Mouse (Mus musculus): ENCODE data around the gene Zg16. TPM values are rescaled to one million over a fixed set of nuclear protein-coding genes. Genes with fewer than 3 reads are reported as not detected.

Gene Zg16
- polyA plus RNA-seq, 1 experiment from 2014 or later, result not detected

GRCm38 (mm10) chr7:127014993-127015392 lies 72.1 kb downstream of the Zg16 start:
- Histone ChIP-seq H3K36me3 (replicated peaks; ENCODE audit: control insufficient read depth, insufficient read depth, low read depth, low read length) (peaks cover 4% of the 10 kb centered on the region), H3K9me3 (replicated peaks; ENCODE audit: control insufficient read depth, low read length) (no peaks in the 10 kb centered on the region), H3K27ac (replicated peaks; ENCODE audit: low read depth, low read length) (no peak overlapping the region), H3K27me3 (ENCODE audit: control insufficient read depth, insufficient read depth, low read length) (no peaks in the 10 kb centered on the region), H3K4me2 (ENCODE audit: low read depth, low read length) (peak overlapping the region; percentile 85; the same call in 1 of the 2 replicates), H3K4me3 (ENCODE audit: low read depth, low read length) (no peak overlapping the region), H3K9ac (replicated peaks; ENCODE audit: low read length) (peak overlapping the region; percentile 22; the same call in 1 of the 2 replicates), H3K4me1 (ENCODE audit: control insufficient read depth, insufficient read depth, low read length) (peaks cover 11% of the 10 kb centered on the region)
- no peak for ATAC-seq (replicated peaks; ENCODE audit: insufficient number of reproducible peaks, low FRiP score, low TSS enrichment, low read depth)
- no peak for DNase-seq (ENCODE audit: low spot score)
- WGBS, result 92% methylated on average over 12 of the region's 12 CpGs

- Histone ChIP-seq H3K36me3 (replicated peaks; ENCODE audit: control insufficient read depth, insufficient read depth, low read depth, low read length) (peaks cover 4% of the 10 kb centered on the region), H3K4me1 (ENCODE audit: control insufficient read depth, insufficient read depth, low read length) (peaks cover 11% of the 10 kb centered on the region; the same call in 1 of the 2 replicates), H3K9ac (replicated peaks; ENCODE audit: low read length) (peak within 1 kb of the TSS; percentile 41), H3K27me3 (ENCODE audit: control insufficient read depth, insufficient read depth, low read length) (no peaks in the 10 kb centered on the region), H3K4me3 (ENCODE audit: low read depth, low read length) (peak within 1 kb of the TSS; percentile 18), H3K27ac (replicated peaks; ENCODE audit: low read depth, low read length) (no peak within 1 kb of the TSS), H3K4me2 (ENCODE audit: low read depth, low read length) (peak within 1 kb of the TSS; percentile 85), H3K9me3 (replicated peaks; ENCODE audit: control insufficient read depth, low read length) (no peaks in the 10 kb centered on the region)
- ATAC-seq (replicated peaks; ENCODE audit: insufficient number of reproducible peaks, low FRiP score, low TSS enrichment, low read depth) (no peak), DNase-seq (ENCODE audit: low spot score) (peak; percentile 54)
- WGBS, result 45% methylated on average over 11 of the region's 11 CpGs
These were observed 72.8 kb downstream of the Zg16 start, which contains the start of gene Mvp for GRCm38 (mm10) chr7:127014320-127014719. TSS of gene Mvp (minus strand) at chr7:127014621.

GRCm38 (mm10) chr7:127013385-127013784 lies 73.7 kb downstream of the Zg16 start:
- Histone ChIP-seq H3K4me1 (ENCODE audit: control insufficient read depth, insufficient read depth, low read length) (peaks cover 11% of the 10 kb centered on the region; the same call in 1 of the 2 replicates), H3K9ac (replicated peaks; ENCODE audit: low read length) (no peak overlapping the region), H3K9me3 (replicated peaks; ENCODE audit: control insufficient read depth, low read length) (no peaks in the 10 kb centered on the region), H3K27ac (replicated peaks; ENCODE audit: low read depth, low read length) (no peak overlapping the region), H3K4me3 (ENCODE audit: low read depth, low read length) (no peak overlapping the region), H3K4me2 (ENCODE audit: low read depth, low read length) (no peak overlapping the region), H3K27me3 (ENCODE audit: control insufficient read depth, insufficient read depth, low read length) (no peaks in the 10 kb centered on the region), H3K36me3 (replicated peaks; ENCODE audit: control insufficient read depth, insufficient read depth, low read depth, low read length) (peaks cover 4% of the 10 kb centered on the region)
- DNase-seq (ENCODE audit: low spot score) (no peak), ATAC-seq (replicated peaks; ENCODE audit: insufficient number of reproducible peaks, low FRiP score, low TSS enrichment, low read depth) (no peak)
- 97% methylated on average over 6 of the region's 6 CpGs for WGBS

GRCm38 (mm10) chr7:127012845-127013244 lies 74.3 kb downstream of the Zg16 start:
- no peak overlapping the region for H3K27ac ChIP-seq (replicated peaks; ENCODE audit: low read depth, low read length)
- ATAC-seq (replicated peaks; ENCODE audit: insufficient number of reproducible peaks, low FRiP score, low TSS enrichment, low read depth) (no peak), DNase-seq (ENCODE audit: low spot score) (no peak)
- no peak overlapping the region for H3K9ac ChIP-seq (replicated peaks; ENCODE audit: low read length)
- H3K36me3 ChIP-seq (replicated peaks; ENCODE audit: control insufficient read depth, insufficient read depth, low read depth, low read length), result peaks cover 4% of the 10 kb centered on the region
- no peak overlapping the region for H3K4me2 ChIP-seq (ENCODE audit: low read depth, low read length)
- 96% methylated on average over 10 of the region's 10 CpGs for WGBS
- no peaks in the 10 kb centered on the region for H3K9me3 ChIP-seq (replicated peaks; ENCODE audit: control insufficient read depth, low read length)
- H3K4me1 ChIP-seq (ENCODE audit: control insufficient read depth, insufficient read depth, low read length), result peaks cover 11% of the 10 kb centered on the region; the same call in 1 of the 2 replicates
- no peaks in the 10 kb centered on the region for H3K27me3 ChIP-seq (ENCODE audit: control insufficient read depth, insufficient read depth, low read length)
- no peak overlapping the region for H3K4me3 ChIP-seq (ENCODE audit: low read depth, low read length)

- peaks cover 11% of the 10 kb centered on the region; the same call in 1 of the 2 replicates for H3K4me1 ChIP-seq (ENCODE audit: control insufficient read depth, insufficient read depth, low read length)
These were observed 74.8 kb downstream of the Zg16 start for GRCm38 (mm10) chr7:127012374-127012773.

GRCm38 (mm10) chr7:127011717-127012116 lies 75.4 kb downstream of the Zg16 start:
- Histone ChIP-seq H3K9ac (replicated peaks; ENCODE audit: low read length) (no peak overlapping the region), H3K9me3 (replicated peaks; ENCODE audit: control insufficient read depth, low read length) (no peaks in the 10 kb centered on the region), H3K27ac (replicated peaks; ENCODE audit: low read depth, low read length) (no peak overlapping the region), H3K4me2 (ENCODE audit: low read depth, low read length) (no peak overlapping the region), H3K4me3 (ENCODE audit: low read depth, low read length) (no peak overlapping the region), H3K36me3 (replicated peaks; ENCODE audit: control insufficient read depth, insufficient read depth, low read depth, low read length) (peaks cover 4% of the 10 kb centered on the region), H3K27me3 (ENCODE audit: control insufficient read depth, insufficient read depth, low read length) (no peaks in the 10 kb centered on the region), H3K4me1 (ENCODE audit: control insufficient read depth, insufficient read depth, low read length) (peaks cover 11% of the 10 kb centered on the region; the same call in 1 of the 2 replicates)
- no peak for DNase-seq (ENCODE audit: low spot score)
- WGBS, result 73% methylated on average over 2 of the region's 2 CpGs
- no peak for ATAC-seq (replicated peaks; ENCODE audit: insufficient number of reproducible peaks, low FRiP score, low TSS enrichment, low read depth)

More at GRCm38 (mm10) chr7:127012374-127012773, 74.8 kb downstream of the Zg16 start:
- H3K36me3 ChIP-seq (replicated peaks; ENCODE audit: control insufficient read depth, insufficient read depth, low read depth, low read length), result peaks cover 4% of the 10 kb centered on the region
- H3K4me2 ChIP-seq (ENCODE audit: low read depth, low read length), result no peak overlapping the region
- no peak overlapping the region for H3K4me3 ChIP-seq (ENCODE audit: low read depth, low read length)
- 86% methylated on average over 6 of the region's 6 CpGs for WGBS
- H3K27me3 ChIP-seq (ENCODE audit: control insufficient read depth, insufficient read depth, low read length), result no peaks in the 10 kb centered on the region
- H3K27ac ChIP-seq (replicated peaks; ENCODE audit: low read depth, low read length), result no peak overlapping the region
- no peak overlapping the region for H3K9ac ChIP-seq (replicated peaks; ENCODE audit: low read length)
- ATAC-seq (replicated peaks; ENCODE audit: insufficient number of reproducible peaks, low FRiP score, low TSS enrichment, low read depth) (no peak), DNase-seq (ENCODE audit: low spot score) (no peak)
- no peaks in the 10 kb centered on the region for H3K9me3 ChIP-seq (replicated peaks; ENCODE audit: control insufficient read depth, low read length)

GRCm38 (mm10) chr7:127011051-127011450 lies 76.1 kb downstream of the Zg16 start:
- peaks cover 4% of the 10 kb centered on the region for H3K36me3 ChIP-seq (replicated peaks; ENCODE audit: control insufficient read depth, insufficient read depth, low read depth, low read length)
- H3K9me3 ChIP-seq (replicated peaks; ENCODE audit: control insufficient read depth, low read length), result no peaks in the 10 kb centered on the region
- DNase-seq (ENCODE audit: low spot score) (no peak), ATAC-seq (replicated peaks; ENCODE audit: insufficient number of reproducible peaks, low FRiP score, low TSS enrichment, low read depth) (no peak)
- no peak overlapping the region for H3K27ac ChIP-seq (replicated peaks; ENCODE audit: low read depth, low read length)
- no peak overlapping the region for H3K4me3 ChIP-seq (ENCODE audit: low read depth, low read length)
- no peak overlapping the region for H3K9ac ChIP-seq (replicated peaks; ENCODE audit: low read length)
- H3K27me3 ChIP-seq (ENCODE audit: control insufficient read depth, insufficient read depth, low read length), result no peaks in the 10 kb centered on the region
- WGBS, result 95% methylated on average over 2 of the region's 2 CpGs
- H3K4me1 ChIP-seq (ENCODE audit: control insufficient read depth, insufficient read depth, low read length), result peaks cover 11% of the 10 kb centered on the region; the same call in 1 of the 2 replicates
- H3K4me2 ChIP-seq (ENCODE audit: low read depth, low read length), result no peak overlapping the region

GRCm38 (mm10) chr7:127009307-127010085 lies 77.6 kb downstream of the Zg16 start:
- Histone ChIP-seq H3K27ac (replicated peaks; ENCODE audit: low read depth, low read length) (no peak overlapping the region), H3K9ac (replicated peaks; ENCODE audit: low read length) (no peak overlapping the region)
- WGBS, result 84% methylated on average over 17 of the region's 17 CpGs

More at GRCm38 (mm10) chr7:127009307-127010085, 77.6 kb downstream of the Zg16 start:
- Histone ChIP-seq H3K4me3 (ENCODE audit: low read depth, low read length) (no peak overlapping the region), H3K36me3 (replicated peaks; ENCODE audit: control insufficient read depth, insufficient read depth, low read depth, low read length) (peaks cover 4% of the 10 kb centered on the region), H3K4me1 (ENCODE audit: control insufficient read depth, insufficient read depth, low read length) (peaks cover 4% of the 10 kb centered on the region; the same call in 1 of the 2 replicates), H3K27me3 (ENCODE audit: control insufficient read depth, insufficient read depth, low read length) (no peaks in the 10 kb centered on the region), H3K4me2 (ENCODE audit: low read depth, low read length) (no peak overlapping the region), H3K9me3 (replicated peaks; ENCODE audit: control insufficient read depth, low read length) (no peaks in the 10 kb centered on the region)
- no peak for ATAC-seq (replicated peaks; ENCODE audit: insufficient number of reproducible peaks, low FRiP score, low TSS enrichment, low read depth)
- no peak for DNase-seq (ENCODE audit: low spot score)
